Mouse (Mus musculus) intestine, postnatal 0 days (tissue): ENCODE data around the gene Pgghg. TPM values are rescaled to one million over a fixed set of nuclear protein-coding genes. Genes with fewer than 3 reads are reported as not detected.
A peak's percentile ranks its signal among the peaks of the same experiment; 100 is the strongest.

Source experiments
- ATAC-seq: fragments of 200-750 bp; cut with Nextera tagmentation; 2 replicates; pipeline ENCODE4 v1.8.0; 2017; ENCODE audit warnings: mild to moderate bottlenecking, moderate TSS enrichment, moderate library complexity
- H3K27ac ChIP-seq: fragments of 300-500 bp; sonication (generic); 2 replicates; pipeline ENCODE4 v1.5.1; 2014; ENCODE audit warnings: mild to moderate bottlenecking, low read depth, low read length, moderate library complexity
- H3K27me3 ChIP-seq: fragments of 300-500 bp; sonication (generic); replicated peaks from 2 replicates; pipeline ENCODE4 v1.6.1; 2014; ENCODE audit warnings: low read length, mixed read lengths; ENCODE audit not compliant: control insufficient read depth, insufficient read depth
- H3K36me3 ChIP-seq: fragments of 300-500 bp; sonication (generic); 2 replicates; pipeline ENCODE4 v1.6.1; 2014; ENCODE audit warnings: mild to moderate bottlenecking, moderate library complexity; ENCODE audit not compliant: control insufficient read depth, insufficient read depth
- H3K4me1 ChIP-seq: fragments of 300-500 bp; sonication (generic); replicated peaks from 2 replicates; pipeline ENCODE4 v1.6.1; 2014; ENCODE audit warnings: antibody characterized with exemption, low read length, mixed read lengths; ENCODE audit not compliant: control insufficient read depth, insufficient read depth
- H3K4me2 ChIP-seq: fragments of 300-500 bp; sonication (generic); replicated peaks from 2 replicates; pipeline ENCODE4 v1.6.1; 2014; ENCODE audit warnings: low read depth, mild to moderate bottlenecking, moderate library complexity
- H3K4me3 ChIP-seq: fragments of 300-500 bp; sonication (generic); 2 replicates; pipeline ENCODE4 v1.5.1; 2014; ENCODE audit warnings: low read depth, low read length
- H3K9ac ChIP-seq: fragments of 300-500 bp; sonication (generic); 2 replicates; pipeline ENCODE4 v1.6.1; 2014; ENCODE audit warnings: mild to moderate bottlenecking, low read depth, low read length
- H3K9me3 ChIP-seq: fragments of 300-500 bp; sonication (generic); 2 replicates; pipeline ENCODE4 v1.6.1; 2016; ENCODE audit warnings: mixed run types; ENCODE audit not compliant: control insufficient read depth
- CTCF ChIP-seq: sonication (generic); IDR thresholded peaks from 2 replicates; pipeline ENCODE4 v1.5.1; 2016; ENCODE audit warnings: low read depth, mild to moderate bottlenecking, control low read depth, antibody characterized with exemption, moderate library complexity
- WGBS: fragments of 180-500 bp; shearing (Covaris S2); extraction: QIAGEN DNeasy Blood & Tissue Kit; methylation state at CpG from one replicate; pipeline ENCODE4 v1.1.7; 2014; 5-methylcytosine and 5-hydroxymethylcytosine counted together
- polyA plus RNA-seq: library from polyadenylated mRNA; unstranded; fragments of >200 nt; fragmentation: Nextera tagmentation; extraction: Ambion mirVana; gene quantifications from 2 replicates; pipeline ENCODE4 v1.2.1, GENCODE M21; 2015

The Pgghg gene
- polyA plus RNA-seq, 1 experiment from 2014 or later: 18.9 TPM

GRCm38 (mm10) chr7:140921225-140921975, 19.8 kb upstream of the Pgghg start:
- no peak for ATAC-seq
- Histone ChIP-seq H3K36me3 (peaks cover 17% of the 10 kb centered on the region), H3K9ac (peak overlapping the region; percentile 50), H3K4me3 (peak overlapping the region; percentile 50), H3K9me3 (no peaks in the 10 kb centered on the region), H3K27ac (peak overlapping the region; percentile 86), H3K4me2 (peak overlapping the region; percentile 76), H3K4me1 (peaks cover 6% of the 10 kb centered on the region; the same call in 1 of the 2 replicates), H3K27me3 (peaks cover 6% of the 10 kb centered on the region; the same call in 1 of the 2 replicates)
- TF ChIP-seq CTCF: no peak
- 20% methylated on average over 22 of the region's 22 CpGs for WGBS

- Histone ChIP-seq H3K9ac (peak overlapping the region; percentile 40), H3K9me3 (no peaks in the 10 kb centered on the region), H3K4me3 (peak overlapping the region; percentile 50), H3K4me2 (peak overlapping the region; percentile 76), H3K27ac (peak overlapping the region; percentile 86), H3K4me1 (peaks cover 6% of the 10 kb centered on the region; the same call in 1 of the 2 replicates), H3K36me3 (peaks cover 27% of the 10 kb centered on the region), H3K27me3 (peaks cover 6% of the 10 kb centered on the region; the same call in 1 of the 2 replicates)
- TF ChIP-seq CTCF: 0 out of 2 replicates have a peak, but pooled peaks have one; percentile 0
- peak; percentile 23 for ATAC-seq
- WGBS: under 1% methylated on average over 49 of the region's 49 CpGs
These were observed 18.7 kb upstream of the Pgghg start for GRCm38 (mm10) chr7:140922398-140923069.

- H3K27ac ChIP-seq: no peak overlapping the region; the same call in 1 of the 2 replicates
- ATAC-seq: no peak
- H3K4me1 ChIP-seq: peaks cover 6% of the 10 kb centered on the region; the same call in 1 of the 2 replicates
- H3K9me3 ChIP-seq: no peaks in the 10 kb centered on the region
- no peak for TF ChIP-seq CTCF
- H3K4me3 ChIP-seq: peak overlapping the region; percentile 50
- peak overlapping the region; percentile 40; the same call in 1 of the 2 replicates for H3K9ac ChIP-seq
- WGBS: 16% methylated on average over 30 of the region's 30 CpGs
- peaks cover 34% of the 10 kb centered on the region for H3K36me3 ChIP-seq
- peaks cover 6% of the 10 kb centered on the region; the same call in 1 of the 2 replicates for H3K27me3 ChIP-seq
- H3K4me2 ChIP-seq: peak overlapping the region; percentile 76
These were observed 18.0 kb upstream of the Pgghg start for GRCm38 (mm10) chr7:140923070-140923775.

GRCm38 (mm10) chr7:140927181-140927580, 14.0 kb upstream of the Pgghg start:
- Histone ChIP-seq H3K4me3 (no peak overlapping the region), H3K4me2 (no peak overlapping the region), H3K27ac (no peak overlapping the region), H3K4me1 (peaks cover 3% of the 10 kb centered on the region; the same call in 1 of the 2 replicates), H3K9me3 (no peaks in the 10 kb centered on the region), H3K9ac (no peak overlapping the region), H3K36me3 (peaks cover 47% of the 10 kb centered on the region), H3K27me3 (peaks cover 2% of the 10 kb centered on the region; the same call in 1 of the 2 replicates)
- WGBS: 77% methylated on average over 6 of the region's 6 CpGs
- no peak for TF ChIP-seq CTCF
- no peak for ATAC-seq

- peak; percentile 69 for TF ChIP-seq CTCF
- H3K36me3 ChIP-seq: no peaks in the 10 kb centered on the region
- no peaks in the 10 kb centered on the region for H3K27me3 ChIP-seq
- no peak overlapping the region for H3K9ac ChIP-seq
- peaks cover 14% of the 10 kb centered on the region for H3K4me1 ChIP-seq
- 63% methylated on average over 3 of the region's 3 CpGs for WGBS
- H3K9me3 ChIP-seq: no peaks in the 10 kb centered on the region
- H3K4me3 ChIP-seq: no peak overlapping the region
- ATAC-seq: no peak
- H3K4me2 ChIP-seq: no peak overlapping the region
- H3K27ac ChIP-seq: no peak overlapping the region
These were observed 2.8 kb upstream of the Pgghg start for GRCm38 (mm10) chr7:140938436-140938835.

- Histone ChIP-seq H3K4me2 (no peak overlapping the region), H3K4me3 (no peak overlapping the region), H3K36me3 (no peaks in the 10 kb centered on the region), H3K4me1 (peaks cover 14% of the 10 kb centered on the region), H3K9me3 (no peaks in the 10 kb centered on the region), H3K27ac (no peak overlapping the region), H3K27me3 (no peaks in the 10 kb centered on the region), H3K9ac (no peak overlapping the region)
- no peak for TF ChIP-seq CTCF
- ATAC-seq: no peak
- 59% methylated on average over 2 of the region's 2 CpGs for WGBS
These were observed 2.3 kb upstream of the Pgghg start for GRCm38 (mm10) chr7:140938896-140939295.
